18 mouse cellular contexts compared by ENCODE assay signal in genomic region chr4:70484134-70484533, GRCm38 (mm10).
"Had no signal": no experiment of that assay in that cellular context is flagged by ENCODE, and none has a peak within 500 bp of the region (broad histone marks: within the 10 kb centered on the region; RNA-seq: fewer than 3 reads in every experiment).

No protein-coding gene starts in this region.

- H3K4me3 ChIP-seq: intestine, embryonic 15.5 days; limb, embryonic 12.5 days; limb, embryonic 15.5 days; midbrain, embryonic 12.5 days; midbrain, embryonic 15.5 days; neural tube, embryonic 12.5 days; neural tube, embryonic 15.5 days; stomach, embryonic 15.5 days had no signal

- H3K27ac ChIP-seq: intestine, embryonic 15.5 days; kidney, postnatal 0 days; limb, embryonic 12.5 days; limb, embryonic 15.5 days; macrophage; midbrain, embryonic 12.5 days; midbrain, embryonic 15.5 days; neural tube, embryonic 12.5 days; neural tube, embryonic 15.5 days; stomach, embryonic 15.5 days had no signal

- H3K27me3 ChIP-seq: intestine, embryonic 15.5 days; limb, embryonic 12.5 days; limb, embryonic 15.5 days; midbrain, embryonic 12.5 days; midbrain, embryonic 15.5 days; neural tube, embryonic 12.5 days; neural tube, embryonic 15.5 days; stomach, embryonic 15.5 days had no signal

- H3K9me3 ChIP-seq: intestine, embryonic 15.5 days; limb, embryonic 12.5 days; limb, embryonic 15.5 days; midbrain, embryonic 12.5 days; midbrain, embryonic 15.5 days; neural tube, embryonic 12.5 days; neural tube, embryonic 15.5 days; stomach, embryonic 15.5 days had no signal

- ATAC-seq: intestine, embryonic 15.5 days; midbrain, embryonic 15.5 days had no signal

- H3K4me1 ChIP-seq: intestine, embryonic 15.5 days; limb, embryonic 15.5 days; midbrain, embryonic 12.5 days; neural tube, embryonic 12.5 days; neural tube, embryonic 15.5 days; stomach, embryonic 15.5 days had no signal

- H3K36me3 ChIP-seq: intestine, embryonic 15.5 days; limb, embryonic 12.5 days; limb, embryonic 15.5 days; midbrain, embryonic 12.5 days; midbrain, embryonic 15.5 days; neural tube, embryonic 12.5 days; neural tube, embryonic 15.5 days; stomach, embryonic 15.5 days had no signal

- H3K9ac ChIP-seq: intestine, embryonic 15.5 days; limb, embryonic 12.5 days; limb, embryonic 15.5 days; midbrain, embryonic 12.5 days; midbrain, embryonic 15.5 days; neural tube, embryonic 12.5 days; neural tube, embryonic 15.5 days; stomach, embryonic 15.5 days had no signal

- H3K4me2 ChIP-seq: intestine, embryonic 15.5 days; limb, embryonic 12.5 days; limb, embryonic 15.5 days; midbrain, embryonic 12.5 days; midbrain, embryonic 15.5 days; neural tube, embryonic 12.5 days; neural tube, embryonic 15.5 days; stomach, embryonic 15.5 days had no signal

- DNase-seq: kidney, adult 2 months; kidney, postnatal 25 days; left cerebral cortex, postnatal 4 days; lung, adult 2 months; right cerebral cortex, adult 18-20 months; right cerebral cortex, postnatal 25 days; spleen, adult 18-20 months; thymus, postnatal 25 days had no signal
